Mouse (Mus musculus) spleen, adult 18-20 months (tissue): ENCODE data around the gene Unc13a.

ENCODE experiments used
- DNase-seq, 2 experiments: peaks; one replicate each; pipeline ENCODE4 v3.0.0; 2022; ENCODE audit warnings: mixed read lengths in 2 of 2

Unc13a gene

GRCm38 (mm10) chr8:71580201-71580600, 91.4 kb downstream of the Unc13a start:
- no peak for DNase-seq

GRCm38 (mm10) chr8:71579476-71579875, 92.1 kb downstream of the Unc13a start:
- no peak for DNase-seq

- no peak for DNase-seq
These were observed 92.5 kb downstream of the Unc13a start for GRCm38 (mm10) chr8:71579009-71579408.

- no peak for DNase-seq
These were observed 93.6 kb downstream of the Unc13a start for GRCm38 (mm10) chr8:71577856-71578387.

GRCm38 (mm10) chr8:71575020-71575419, 96.5 kb downstream of the Unc13a start:
- no peak for DNase-seq

GRCm38 (mm10) chr8:71574426-71574825, 97.1 kb downstream of the Unc13a start:
- no peak for DNase-seq
